Mouse (Mus musculus) stomach, postnatal 0 days (tissue): ENCODE data around the gene Srgn.

Experiments
- CTCF ChIP-seq: IDR thresholded peaks from 2 replicates; pipeline ENCODE4 v1.5.1; 2016; ENCODE audit warnings: antibody characterized with exemption, low read depth, mild to moderate bottlenecking, moderate library complexity
- EP300 ChIP-seq: optimal IDR thresholded peaks from 2 replicates; pipeline ENCODE3; 2016; ENCODE audit warnings: antibody characterized with exemption

GRCm38 (mm10) chr10:62534509-62534908, 7.3 kb upstream of the Srgn start:
- TF ChIP-seq CTCF (no peak), EP300 (no peak)
